Mouse (Mus musculus) liver, embryonic 12.5 days (tissue): ENCODE data around the gene Prok2. TPM values are rescaled to one million over a fixed set of nuclear protein-coding genes. Genes with fewer than 3 reads are reported as not detected.

Experiments used
- ATAC-seq: fragments of 200-750 bp; cut with Nextera tagmentation; 2 replicates; pipeline ENCODE4 v1.8.0; 2017; ENCODE audit warnings: moderate number of reproducible peaks, mild to moderate bottlenecking, moderate library complexity
- H3K27ac ChIP-seq: fragments of 300-500 bp; sonication (generic); 2 replicates; pipeline ENCODE4 v1.5.1; 2016; ENCODE audit warnings: mild to moderate bottlenecking
- H3K27me3 ChIP-seq: fragments of 300-500 bp; sonication (generic); replicated peaks from 2 replicates; pipeline ENCODE4 v1.6.1; 2016; ENCODE audit warnings: mild to moderate bottlenecking, moderate library complexity
- H3K36me3 ChIP-seq: fragments of 300-500 bp; sonication (generic); 2 replicates; pipeline ENCODE4 v1.6.1; 2016; ENCODE audit warnings: mild to moderate bottlenecking, moderate library complexity
- H3K4me1 ChIP-seq: fragments of 300-500 bp; sonication (generic); 2 replicates; pipeline ENCODE4 v1.6.1; 2016
- H3K4me2 ChIP-seq: fragments of 300-500 bp; sonication (generic); 2 replicates; pipeline ENCODE4 v1.6.1; 2016; ENCODE audit warnings: mild to moderate bottlenecking, moderate library complexity
- H3K4me3 ChIP-seq: fragments of 300-500 bp; sonication (generic); 2 replicates; pipeline ENCODE4 v1.5.1; 2016; ENCODE audit warnings: mild to moderate bottlenecking, moderate library complexity
- H3K9ac ChIP-seq: fragments of 300-500 bp; sonication (generic); 2 replicates; pipeline ENCODE4 v1.6.1; 2016; ENCODE audit warnings: mild to moderate bottlenecking, moderate library complexity
- H3K9me3 ChIP-seq: fragments of 300-500 bp; sonication (generic); replicated peaks from 2 replicates; pipeline ENCODE4 v1.6.1; 2016; ENCODE audit warnings: mild to moderate bottlenecking, moderate library complexity
- WGBS: fragments of 180-500 bp; shearing (Covaris S2); methylation state at CpG from one replicate; pipeline ENCODE4 v1.1.7; 2016; ENCODE audit not compliant: insufficient replicate concordance; 5-methylcytosine and 5-hydroxymethylcytosine counted together
- polyA plus RNA-seq: library from polyadenylated mRNA; unstranded; fragments of >200 nt; fragmentation: Nextera tagmentation; extraction: Ambion mirVana; gene quantifications from 2 replicates; pipeline ENCODE4 v1.2.1, GENCODE M21; 2016

Prok2 gene
- polyA plus RNA-seq, 1 experiment from 2014 or later: not detected

DNA sequence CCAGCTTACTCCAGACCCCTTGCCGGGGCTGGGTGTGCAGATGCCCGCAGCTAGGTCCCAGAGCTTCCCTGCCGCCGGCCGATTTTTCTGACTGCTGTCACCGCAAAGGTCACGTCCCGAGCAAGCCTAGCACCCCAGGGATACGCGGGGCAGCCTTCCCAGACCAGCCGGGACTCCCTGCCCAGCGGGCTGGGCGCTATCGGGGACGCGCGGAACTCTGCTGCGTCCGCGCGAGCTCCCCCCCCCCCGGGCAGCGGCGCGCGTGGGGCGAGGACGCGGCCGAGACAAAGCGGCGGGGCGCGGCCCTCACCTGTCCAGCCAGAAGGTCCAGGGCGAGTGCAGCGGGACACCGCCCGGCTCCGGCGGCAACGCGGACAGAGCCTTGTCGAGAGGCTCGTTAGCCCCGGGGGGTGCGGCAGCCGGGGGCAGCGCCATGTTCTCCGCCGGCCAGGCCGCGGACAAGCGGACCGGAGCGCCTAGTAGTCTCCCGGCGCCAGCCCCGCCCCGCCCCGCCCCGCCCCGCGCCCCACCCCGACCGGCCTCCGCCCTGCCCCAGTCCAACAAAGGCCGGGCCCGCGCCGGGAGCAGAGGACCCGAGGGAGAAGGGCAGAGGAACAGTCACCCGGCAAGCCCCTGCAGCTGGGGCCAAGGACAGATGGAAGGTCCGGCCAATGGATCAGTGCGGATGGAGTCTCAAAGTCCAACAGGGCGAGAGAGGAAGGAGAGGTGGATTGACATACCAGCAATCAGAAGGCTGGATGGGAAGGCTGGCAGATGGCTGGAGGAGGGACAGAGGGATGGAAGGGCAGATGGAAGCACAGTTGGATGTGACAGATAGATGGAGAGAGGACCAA is 59.6 kb downstream of the Prok2 start, which contains the start of the genes Eif4e3 and Gm20696:
Gene Eif4e3 (minus strand): TSS at position 454 of the 854 bp plus-strand sequence.
Gene Gm20696 (minus strand): TSS at position 480 of the 854 bp plus-strand sequence.
- Histone ChIP-seq H3K27ac (no peak within 1 kb of the TSS), H3K9me3 (no peaks in the 10 kb centered on the region), H3K4me2 (peak within 1 kb of the TSS; percentile 80), H3K36me3 (no peaks in the 10 kb centered on the region), H3K27me3 (peaks cover 68% of the 10 kb centered on the region), H3K9ac (peak within 1 kb of the TSS; percentile 57), H3K4me3 (peak within 1 kb of the TSS; percentile 63), H3K4me1 (peaks cover 19% of the 10 kb centered on the region; the same call in 1 of the 2 replicates)
- 1% methylated on average over 74 of the region's 75 CpGs for WGBS
- ATAC-seq: peak; percentile 53; the same call in 1 of the 2 replicates

DNA sequence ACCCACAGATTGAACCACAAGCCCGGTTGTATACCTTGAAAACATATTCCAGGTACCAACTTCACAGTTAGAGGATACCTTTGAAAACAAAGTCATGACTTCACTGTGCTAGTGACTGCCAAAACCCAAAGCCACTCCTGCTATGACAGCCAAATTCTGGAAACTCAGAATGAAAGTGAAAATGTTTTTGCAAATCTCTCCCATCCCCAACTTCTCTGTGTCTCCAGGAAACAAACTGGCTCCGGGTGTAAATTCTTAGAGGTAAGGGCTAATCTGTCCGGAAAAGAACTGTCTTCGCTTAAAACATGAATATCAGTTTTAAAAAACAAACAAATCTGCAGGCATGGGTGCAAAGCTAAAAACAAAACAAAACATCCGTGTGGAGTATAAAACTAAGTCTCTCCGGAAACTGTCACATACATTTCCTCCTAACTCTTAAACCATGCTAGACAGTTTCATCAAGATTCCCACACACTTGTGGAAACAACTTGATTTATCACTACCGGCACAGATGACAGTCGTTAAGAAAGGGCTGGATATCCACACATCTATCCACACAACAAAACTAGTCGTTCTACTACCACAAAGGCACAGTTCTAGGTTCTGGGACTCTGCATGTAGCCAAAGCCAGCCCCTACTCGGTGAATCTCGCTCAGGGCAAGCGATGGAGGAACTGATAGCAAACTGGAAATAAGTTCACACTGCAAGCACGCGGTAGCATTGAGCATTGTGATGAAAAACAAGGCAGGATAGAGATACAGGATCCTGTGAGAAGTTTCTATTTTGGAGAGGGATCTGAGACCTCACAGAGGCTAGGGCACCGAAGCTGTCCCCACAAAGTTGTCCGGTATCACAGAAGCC is 60.5 kb downstream of the Prok2 start:
- no peaks in the 10 kb centered on the region for H3K36me3 ChIP-seq
- peaks cover 68% of the 10 kb centered on the region for H3K27me3 ChIP-seq
- WGBS: 17% methylated on average over 16 of the region's 16 CpGs
- H3K9me3 ChIP-seq: no peaks in the 10 kb centered on the region
- peaks cover 19% of the 10 kb centered on the region; the same call in 1 of the 2 replicates for H3K4me1 ChIP-seq
- peak overlapping the region; percentile 80 for H3K4me2 ChIP-seq
- peak overlapping the region; percentile 57; the same call in 1 of the 2 replicates for H3K9ac ChIP-seq
- peak overlapping the region; percentile 63 for H3K4me3 ChIP-seq
- ATAC-seq: no peak
- H3K27ac ChIP-seq: no peak overlapping the region

- Histone ChIP-seq H3K4me1 (peaks cover 19% of the 10 kb centered on the region; the same call in 1 of the 2 replicates), H3K4me3 (no peak overlapping the region), H3K4me2 (no peak overlapping the region), H3K9ac (no peak overlapping the region), H3K27me3 (peaks cover 50% of the 10 kb centered on the region), H3K36me3 (no peaks in the 10 kb centered on the region), H3K9me3 (no peaks in the 10 kb centered on the region), H3K27ac (no peak overlapping the region)
- no peak for ATAC-seq
- 64% methylated on average over 8 of the region's 8 CpGs for WGBS
Measured at GRCm38 (mm10) chr6:99663232-99663631, 63.0 kb downstream of the Prok2 start.

Other genes starting within 250 kb of the Prok2 start
- gene Foxp1, start 203.7 kb downstream of the Prok2 start, polyA plus RNA-seq: 25.5 and 29.3 TPM in 2 replicates
- 2.3 and 2.4 TPM in 2 replicates for gene Eif4e3, start 59.6 kb downstream of the Prok2 start, polyA plus RNA-seq
- gene Gm20696, start 59.6 kb downstream of the Prok2 start, polyA plus RNA-seq: 1.4 and 3.0 TPM in 2 replicates
- 0.23 and 0.39 TPM in 2 replicates for gene Gpr27, start 33.7 kb downstream of the Prok2 start, polyA plus RNA-seq